Mouse (Mus musculus) embryo, embryonic 9.5 days (tissue): ENCODE measurements around the gene Chd1.
"Not testable (repeated sequence)": the region's sequence is repeated elsewhere in the genome, so short reads cannot be mapped to it uniquely, and the experiment has no call there.

ENCODE experiments used
- DNase-seq: peaks from one replicate; pipeline ENCODE4 v3.0.0-alpha.2; 2017; ENCODE audit errors: extremely low spot score

Chd1 gene

GRCm38 (mm10) chr17:15704475-15705300 is at the start of gene Chd1:
Gene Chd1 (plus strand): TSS chr17:15704967.
- peak; percentile 94 for DNase-seq

DNA sequence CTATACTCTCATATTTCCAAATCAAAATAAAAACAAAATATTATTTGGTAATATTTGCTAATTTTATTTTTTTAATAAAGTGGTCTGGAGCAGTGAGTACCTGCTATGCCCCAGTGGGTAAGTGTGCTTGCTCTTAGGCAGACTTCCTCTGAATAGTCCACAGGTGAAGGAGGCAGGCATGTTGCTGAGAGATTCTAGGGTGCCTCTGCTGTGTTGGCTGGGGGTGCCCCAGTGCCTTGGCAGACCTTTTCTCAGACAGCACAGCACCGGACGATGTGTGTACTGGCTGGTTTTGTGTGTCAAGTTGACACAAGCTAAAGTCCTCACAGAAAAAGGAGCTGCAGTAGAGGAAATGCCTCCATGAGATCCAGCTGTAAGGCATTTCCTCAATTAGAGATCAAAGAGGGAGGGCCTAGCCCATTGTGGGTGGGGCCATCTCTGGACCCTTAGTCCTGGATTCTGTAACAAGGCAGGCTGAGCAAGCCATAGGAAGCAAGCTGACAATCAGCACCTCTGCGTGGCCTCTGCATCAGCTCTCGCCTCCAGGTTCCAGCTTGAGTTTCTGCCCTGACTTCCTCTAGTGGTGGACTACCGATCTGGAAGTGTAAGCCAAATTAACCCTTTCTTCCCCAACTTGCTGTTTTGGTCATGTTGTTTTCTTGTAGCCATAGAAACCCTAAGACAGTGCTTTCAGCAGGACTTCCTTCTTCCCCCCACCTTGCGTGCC is 47.7 kb upstream of the Chd1 start:
- peak; percentile 61 for DNase-seq

GRCm38 (mm10) chr17:15672870-15673269 is 31.9 kb upstream of the Chd1 start:
- no peak for DNase-seq

DNA sequence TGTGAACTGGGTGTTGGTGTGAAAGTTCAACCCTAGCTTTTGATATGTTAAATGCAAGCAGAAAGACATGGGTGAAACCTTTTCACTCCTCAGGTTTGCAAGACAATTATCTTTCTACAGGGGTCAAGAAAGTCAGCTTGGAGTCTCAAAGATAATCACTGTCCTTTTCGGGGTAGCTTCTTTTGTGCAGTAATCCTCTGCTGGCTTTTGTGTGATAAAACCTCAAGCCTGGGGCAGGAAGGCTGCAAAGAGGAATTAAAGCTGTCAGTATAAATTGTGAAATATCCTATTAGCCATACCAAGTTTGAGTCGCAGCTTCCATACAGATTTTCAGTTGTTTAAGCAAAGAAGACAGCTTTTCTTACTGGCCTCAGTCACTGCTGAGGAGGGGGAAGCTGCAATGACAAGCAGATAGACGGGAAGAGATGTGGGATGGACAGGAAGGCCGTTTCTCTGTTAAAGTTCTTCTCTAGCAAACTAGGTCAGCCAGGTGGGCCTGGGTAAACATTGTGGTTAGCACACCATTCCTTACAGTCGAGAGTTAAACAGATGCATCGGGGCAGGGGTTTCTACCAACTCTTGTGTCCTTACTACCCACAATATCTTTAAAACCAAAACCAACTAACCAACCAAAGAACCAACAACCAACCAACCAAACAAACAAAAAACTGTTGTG is 26.7 kb upstream of the Chd1 start:
- DNase-seq = peak; percentile 35

GRCm38 (mm10) chr17:15679966-15680630 is 24.7 kb upstream of the Chd1 start:
- DNase-seq = no peak

- DNase-seq = no peak
Measured at GRCm38 (mm10) chr17:15680661-15681060, 24.1 kb upstream of the Chd1 start.

GRCm38 (mm10) chr17:15686396-15686795 is 18.4 kb upstream of the Chd1 start:
- DNase-seq = no peak

DNA sequence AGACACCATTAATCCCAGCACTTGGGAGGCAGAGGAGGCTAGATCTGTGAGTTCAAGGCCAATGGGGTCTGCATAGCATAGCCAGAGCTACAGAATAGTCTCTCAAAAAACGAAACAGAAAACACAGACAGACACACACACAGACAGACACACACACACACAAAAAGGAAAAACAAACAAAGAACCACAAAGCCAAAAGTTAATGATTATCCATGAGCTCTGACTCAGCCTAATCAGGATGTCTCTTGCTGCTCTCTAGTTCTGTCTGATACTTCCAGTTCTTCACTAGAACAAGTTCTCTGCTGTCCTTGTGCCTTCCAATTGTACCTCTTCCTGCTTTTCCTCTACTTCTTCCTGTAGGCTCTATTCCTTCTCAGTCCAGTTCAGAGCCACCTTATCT is 14.5 kb upstream of the Chd1 start:
- no peak for DNase-seq

- DNase-seq = no peak
Measured at GRCm38 (mm10) chr17:15695566-15695965, 9.2 kb upstream of the Chd1 start.

DNA sequence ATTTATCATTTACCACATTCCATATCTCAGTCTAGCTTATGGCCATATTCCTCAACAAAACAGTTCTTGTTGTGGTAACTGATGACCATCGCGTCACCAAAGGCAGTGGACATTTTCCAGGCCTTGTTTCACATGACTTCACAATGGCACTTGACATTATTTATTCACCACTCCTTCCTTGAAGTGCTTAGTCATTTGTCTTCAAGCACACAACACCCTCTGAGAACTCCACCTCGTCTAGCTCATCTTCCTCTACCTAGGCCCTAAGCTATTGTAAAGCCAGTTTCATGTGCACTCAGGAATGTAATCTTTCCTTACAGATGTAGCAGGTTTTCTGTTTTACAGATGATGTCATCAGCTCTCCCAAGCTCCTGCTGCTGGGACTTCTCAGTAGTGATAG is 5.8 kb upstream of the Chd1 start:
- no peak for DNase-seq

DNA sequence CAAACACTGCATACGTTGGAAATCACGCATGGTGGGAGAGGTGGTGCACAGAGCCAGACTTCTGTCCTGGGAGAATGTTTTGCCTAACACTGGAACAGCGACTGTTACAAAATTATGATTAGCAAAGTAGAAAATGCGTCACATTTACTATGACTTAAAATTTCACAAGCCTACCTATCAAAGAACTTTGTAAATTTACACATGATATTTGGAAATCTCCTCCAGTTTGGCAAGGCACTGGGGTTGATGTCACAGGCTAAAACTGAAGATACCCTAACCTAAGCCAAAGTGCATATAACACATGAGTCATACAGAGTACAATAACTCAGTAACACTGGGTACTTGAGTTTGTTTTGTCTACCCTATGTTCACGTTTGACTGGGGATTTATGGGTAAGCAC is 3.3 kb upstream of the Chd1 start:
- no peak for DNase-seq

- DNase-seq = no peak
Measured at GRCm38 (mm10) chr17:15704158-15704474, 651 bp upstream of the Chd1 start.

GRCm38 (mm10) chr17:15705303-15706284 is 827 bp downstream of the Chd1 start:
- peak; percentile 60 for DNase-seq

DNA sequence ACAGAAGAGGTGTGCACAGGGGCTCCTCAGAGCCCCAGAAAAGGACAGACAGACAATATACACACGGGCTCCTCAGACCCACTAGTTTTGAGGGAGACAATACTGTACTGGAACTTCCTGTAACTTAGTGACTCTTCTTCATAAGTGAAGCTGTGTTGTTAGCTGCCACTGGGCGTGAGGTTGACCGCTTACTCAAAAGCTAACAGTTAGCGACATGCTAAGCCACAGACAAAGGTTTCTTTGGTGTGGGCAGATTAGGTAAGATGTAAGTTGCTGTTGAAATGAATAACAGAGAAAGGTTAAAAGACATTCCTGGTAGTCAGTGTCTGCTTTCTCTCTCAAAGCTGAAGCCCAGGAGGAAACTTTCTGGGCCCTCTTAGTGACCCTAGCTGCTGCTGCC is 9.7 kb downstream of the Chd1 start:
- no peak for DNase-seq

- no peak for DNase-seq
Measured at GRCm38 (mm10) chr17:15715013-15715902, 10.5 kb downstream of the Chd1 start.

- no peak for DNase-seq
Measured at GRCm38 (mm10) chr17:15715940-15716339, 11.2 kb downstream of the Chd1 start.

DNA sequence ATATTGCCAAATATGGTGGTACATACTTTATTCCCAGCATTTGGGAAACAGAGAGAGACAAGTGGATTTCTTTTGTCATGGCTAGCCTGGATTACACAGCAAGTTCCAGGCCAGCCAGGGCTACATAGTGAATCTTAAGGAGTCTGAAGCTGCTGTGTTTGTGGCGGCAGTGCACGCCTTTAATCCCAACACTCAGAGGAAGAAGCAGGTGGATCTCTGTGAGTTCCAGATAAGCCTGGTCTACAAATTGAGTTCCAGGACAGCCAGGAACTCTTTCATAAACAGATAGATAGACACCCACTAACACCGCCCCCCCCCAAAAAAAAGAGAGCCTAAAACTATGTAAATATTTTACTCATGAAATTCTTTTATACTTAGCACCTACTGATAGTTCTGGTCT is 16.1 kb downstream of the Chd1 start:
- DNase-seq = no peak

GRCm38 (mm10) chr17:15723291-15723690 is 18.5 kb downstream of the Chd1 start:
- no peak for DNase-seq

GRCm38 (mm10) chr17:15723866-15724475 is 19.2 kb downstream of the Chd1 start:
- not testable (repeated sequence) for DNase-seq

DNA sequence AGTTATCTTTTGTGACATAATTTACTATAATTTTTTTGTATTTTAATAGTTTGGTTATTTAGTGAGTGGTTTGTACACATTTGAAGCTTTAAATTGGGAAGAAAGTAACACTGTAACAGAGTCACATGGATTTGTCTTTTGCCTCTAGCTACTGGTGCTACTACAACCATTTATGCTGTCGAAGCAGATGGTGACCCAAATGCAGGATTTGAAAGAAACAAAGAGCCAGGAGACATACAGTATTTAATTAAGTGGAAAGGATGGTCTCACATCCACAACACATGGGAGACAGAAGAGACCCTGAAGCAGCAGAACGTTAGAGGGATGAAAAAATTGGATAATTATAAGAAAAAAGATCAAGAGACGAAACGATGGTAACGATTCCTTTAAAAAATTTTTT is 26.9 kb downstream of the Chd1 start:
- no peak for DNase-seq
